Mouse (Mus musculus) ovary, adult 18-20 months (tissue): ENCODE data around the gene Vmn1r95.
"Not testable (repeated sequence)": the region's sequence is repeated elsewhere in the genome, so short reads cannot be mapped to it uniquely, and the experiment has no call there.

Experiments
- DNase-seq: peaks from one replicate; pipeline ENCODE4 v3.0.0; 2022; ENCODE audit warnings: low spot score, mixed read lengths

Gene Vmn1r95

GRCm38 (mm10) chr7:20193410-20193809 lies at the start of gene Vmn1r95:
TSS of gene Vmn1r95 (plus strand) at chr7:20193710.
- not testable (repeated sequence) for DNase-seq

DNA sequence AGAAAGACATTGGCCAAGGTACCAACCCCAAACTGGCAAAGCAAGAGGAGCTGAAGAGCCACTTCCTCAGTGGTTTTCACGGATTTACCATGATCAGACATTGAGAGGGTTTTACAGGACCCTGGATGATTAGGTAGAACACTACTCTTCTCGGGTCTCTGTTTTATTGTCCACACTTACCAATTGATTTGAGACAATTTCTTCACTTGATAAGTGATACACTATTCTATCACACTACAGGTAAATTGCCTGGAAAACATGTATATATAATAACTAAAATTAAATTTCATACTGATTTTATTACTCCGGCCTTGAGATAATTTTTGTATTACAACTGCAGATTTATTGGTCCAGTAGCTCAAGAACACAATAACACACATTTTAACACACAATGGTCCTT lies 25.2 kb upstream of the Vmn1r95 start, which contains the start of gene Vmn1r94:
Gene Vmn1r94, minus strand, starts transcription at position 101 of the 400 bp plus-strand sequence.
- not testable (repeated sequence) for DNase-seq

DNA sequence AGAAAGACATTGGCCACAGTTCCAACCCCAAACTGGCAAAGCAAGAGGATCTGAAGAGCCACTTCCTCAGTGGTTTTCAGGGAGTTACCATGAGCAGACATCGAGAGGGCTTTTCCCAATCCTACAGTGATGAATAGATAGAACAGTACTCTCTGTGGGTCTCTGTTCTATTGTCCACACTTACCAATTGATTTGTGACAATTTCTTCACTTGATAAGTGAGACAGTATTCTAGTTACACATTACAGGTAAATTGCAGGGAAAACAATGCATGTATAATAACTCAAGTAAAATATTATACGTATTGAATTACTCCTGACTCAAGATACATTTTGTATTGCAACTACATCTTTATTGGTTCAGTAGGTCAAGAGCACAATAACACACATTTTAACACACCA lies 12.0 kb downstream of the Vmn1r95 start, which contains the start of gene Gm6164:
Gene Gm6164, minus strand, starts transcription at position 101 of the 400 bp plus-strand sequence.
- DNase-seq = not testable (repeated sequence)

GRCm38 (mm10) chr7:20233728-20234127 lies 40.2 kb downstream of the Vmn1r95 start, which contains the start of gene Gm4498:
TSS of gene Gm4498 (minus strand) at chr7:20233828.
- DNase-seq = not testable (repeated sequence)
